Mouse (Mus musculus): ENCODE measurements around the gene March2. TPM values are rescaled to one million over a fixed set of nuclear protein-coding genes. Genes with fewer than 3 reads are reported as not detected.

March2 gene
- total RNA-seq, 4 experiments from 2014 or later = 96.1 to 125 (median 112) TPM

- DNase-seq = no peak
These were observed 488 bp downstream of the March2 start for GRCm38 (mm10) chr17:33717982-33718381.

- DNase-seq = no peak
These were observed 1.2 kb downstream of the March2 start for GRCm38 (mm10) chr17:33717246-33717645.

GRCm38 (mm10) chr17:33714779-33715178 lies 3.7 kb downstream of the March2 start:
- DNase-seq = no peak

GRCm38 (mm10) chr17:33713271-33713670 lies 5.2 kb downstream of the March2 start:
- no peak for DNase-seq

GRCm38 (mm10) chr17:33709834-33710233 lies 8.6 kb downstream of the March2 start:
- no peak for DNase-seq

- no peak for DNase-seq
These were observed 15.4 kb downstream of the March2 start for GRCm38 (mm10) chr17:33703091-33703490.

- no peak for DNase-seq
These were observed 16.3 kb downstream of the March2 start for GRCm38 (mm10) chr17:33702178-33702577.

GRCm38 (mm10) chr17:33695471-33695870 lies 23.0 kb downstream of the March2 start:
- no peak for DNase-seq

- DNase-seq = no peak
These were observed 31.7 kb downstream of the March2 start, which contains the start of gene Hnrnpm for GRCm38 (mm10) chr17:33686760-33687159. Gene Hnrnpm, minus strand, starts transcription at chr17:33686860.

- peak; percentile 97 for DNase-seq
These were observed 33.2 kb downstream of the March2 start for GRCm38 (mm10) chr17:33685249-33685653.

- peak; percentile 59 for DNase-seq
These were observed 33.7 kb downstream of the March2 start for GRCm38 (mm10) chr17:33684671-33685231.

- DNase-seq = no peak
These were observed 36.7 kb downstream of the March2 start for GRCm38 (mm10) chr17:33681767-33682166.

- DNase-seq = no peak
These were observed 39.7 kb downstream of the March2 start for GRCm38 (mm10) chr17:33678771-33679170.

GRCm38 (mm10) chr17:33676086-33676485 lies 42.4 kb downstream of the March2 start:
- no peak for DNase-seq

GRCm38 (mm10) chr17:33675452-33675851 lies 43.0 kb downstream of the March2 start:
- DNase-seq = no peak

- no peak for DNase-seq
These were observed 44.6 kb downstream of the March2 start for GRCm38 (mm10) chr17:33673837-33674236.

GRCm38 (mm10) chr17:33669681-33670080 lies 48.8 kb downstream of the March2 start:
- no peak for DNase-seq

GRCm38 (mm10) chr17:33666813-33667212 lies 51.7 kb downstream of the March2 start:
- DNase-seq = no peak

- DNase-seq = no peak
These were observed 68.5 kb downstream of the March2 start for GRCm38 (mm10) chr17:33649781-33650475.

- DNase-seq = no peak
These were observed 73.4 kb downstream of the March2 start for GRCm38 (mm10) chr17:33645073-33645472.

- DNase-seq = no peak
These were observed 74.4 kb downstream of the March2 start for GRCm38 (mm10) chr17:33644068-33644467.

GRCm38 (mm10) chr17:33639743-33640142 lies 78.7 kb downstream of the March2 start:
- no peak for DNase-seq

GRCm38 (mm10) chr17:33637516-33638276 lies 80.8 kb downstream of the March2 start, which contains the start of gene Pram1:
Gene Pram1, plus strand, starts transcription at chr17:33638056.
- DNase-seq = no peak

Measured in adrenal gland, adult 8-10 months (tissue).